Mouse (Mus musculus): ENCODE results near the gene Dctn5. TPM values are rescaled to one million over a fixed set of nuclear protein-coding genes. Genes with fewer than 3 reads are reported as not detected.

Gene Dctn5
- total RNA-seq, 2 experiments from 2014 or later = 62.6 to 72.8 TPM

DNA sequence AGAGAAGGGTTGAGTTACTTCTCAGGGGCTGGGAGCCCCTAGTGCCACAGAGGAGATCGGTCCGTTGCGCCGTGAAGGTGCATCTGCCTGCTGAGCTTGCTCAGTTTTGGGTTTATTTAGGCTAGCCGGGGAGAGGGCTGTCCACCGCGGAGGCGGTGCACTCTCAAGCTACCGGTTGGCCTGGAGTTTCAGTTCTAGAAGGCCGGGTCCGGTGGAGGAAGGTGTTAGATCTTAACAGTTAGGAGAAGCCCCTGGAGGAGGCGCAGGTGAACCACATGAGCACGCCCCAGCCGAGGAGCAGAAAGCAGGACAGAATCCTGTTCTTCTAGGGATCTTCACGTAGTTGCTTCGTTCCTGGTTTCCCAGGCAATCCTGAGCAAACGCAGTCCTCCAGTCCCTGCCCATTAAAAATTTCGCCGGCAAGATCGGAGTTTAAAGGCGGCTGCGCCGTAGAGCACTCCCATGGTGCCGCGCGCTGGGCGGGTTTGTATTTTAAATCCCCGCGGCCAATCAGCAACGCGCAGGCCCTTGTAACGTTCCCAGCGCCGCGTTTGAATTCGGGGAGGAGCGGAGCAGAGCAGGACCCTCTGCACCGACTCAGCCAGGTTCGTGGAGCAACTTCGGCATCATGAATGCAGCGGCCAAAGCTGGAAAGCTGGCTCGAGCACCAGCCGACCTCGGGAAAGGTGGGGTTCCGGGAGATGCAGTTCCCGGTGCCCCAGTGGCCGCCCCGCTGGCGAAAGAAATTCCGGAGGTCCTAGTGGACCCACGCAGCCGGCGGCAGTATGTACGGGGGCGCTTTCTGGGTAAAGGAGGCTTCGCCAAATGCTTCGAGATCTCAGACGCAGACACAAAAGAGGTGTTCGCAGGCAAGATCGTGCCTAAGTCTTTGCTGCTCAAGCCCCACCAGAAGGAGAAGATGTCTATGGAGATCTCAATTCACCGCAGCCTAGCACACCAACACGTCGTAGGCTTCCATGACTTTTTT lies 26.4 kb downstream of the Dctn5 start, which contains the start of gene Plk1:
Gene Plk1, plus strand, starts transcription at position 525 of the 988 bp plus-strand sequence.
- ATAC-seq (replicated peaks; ENCODE audit: poor library complexity, severe bottlenecking) = peak; percentile 85

- no peak for ATAC-seq (replicated peaks; ENCODE audit: poor library complexity, severe bottlenecking)
Observed at GRCm38 (mm10) chr7:122160037-122160436, 27.2 kb downstream of the Dctn5 start.

DNA sequence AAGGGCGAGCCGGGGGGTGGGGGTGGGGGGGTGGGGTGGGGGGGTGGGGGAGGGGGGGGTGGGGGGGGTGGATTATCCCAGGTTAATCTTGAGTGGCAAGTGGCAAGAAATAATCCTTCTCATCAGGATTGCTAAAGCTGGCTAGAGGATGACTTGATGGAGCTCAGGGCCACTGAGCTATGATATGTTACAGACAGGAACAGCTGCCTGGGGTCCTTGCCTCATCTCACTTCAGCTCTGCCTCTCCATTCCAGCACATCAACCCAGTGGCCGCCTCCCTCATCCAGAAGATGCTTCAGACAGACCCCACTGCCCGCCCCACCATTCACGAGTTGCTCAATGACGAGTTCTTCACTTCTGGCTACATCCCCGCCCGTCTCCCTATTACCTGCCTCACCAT lies 30.9 kb downstream of the Dctn5 start:
- no peak for ATAC-seq (replicated peaks; ENCODE audit: poor library complexity, severe bottlenecking)

- no peak for ATAC-seq (replicated peaks; ENCODE audit: poor library complexity, severe bottlenecking)
Observed at GRCm38 (mm10) chr7:122167203-122167602, 34.4 kb downstream of the Dctn5 start.

DNA sequence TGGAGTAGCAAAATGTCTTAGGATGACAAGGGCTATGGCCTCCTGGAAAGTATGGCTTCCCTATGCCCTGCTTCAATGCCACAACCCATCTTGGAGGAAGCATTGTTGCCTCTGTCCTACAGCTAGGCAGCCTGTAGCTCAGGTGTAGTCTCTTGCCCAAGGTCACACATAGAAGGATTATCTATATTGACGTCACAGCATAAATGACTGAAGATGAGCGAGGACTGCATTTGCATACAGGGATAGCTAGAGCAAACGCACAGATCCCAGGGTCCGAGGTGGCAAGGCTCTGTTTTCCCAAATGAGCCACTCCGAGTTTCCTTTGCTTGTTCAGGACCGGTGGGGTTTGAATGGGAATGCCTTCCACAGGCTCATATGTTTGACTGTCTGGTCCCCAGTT lies 37.9 kb downstream of the Dctn5 start:
- no peak for ATAC-seq (replicated peaks; ENCODE audit: poor library complexity, severe bottlenecking)

- ATAC-seq (replicated peaks; ENCODE audit: poor library complexity, severe bottlenecking) = peak; percentile 69
Observed at GRCm38 (mm10) chr7:122171613-122172012, 38.8 kb downstream of the Dctn5 start.

DNA sequence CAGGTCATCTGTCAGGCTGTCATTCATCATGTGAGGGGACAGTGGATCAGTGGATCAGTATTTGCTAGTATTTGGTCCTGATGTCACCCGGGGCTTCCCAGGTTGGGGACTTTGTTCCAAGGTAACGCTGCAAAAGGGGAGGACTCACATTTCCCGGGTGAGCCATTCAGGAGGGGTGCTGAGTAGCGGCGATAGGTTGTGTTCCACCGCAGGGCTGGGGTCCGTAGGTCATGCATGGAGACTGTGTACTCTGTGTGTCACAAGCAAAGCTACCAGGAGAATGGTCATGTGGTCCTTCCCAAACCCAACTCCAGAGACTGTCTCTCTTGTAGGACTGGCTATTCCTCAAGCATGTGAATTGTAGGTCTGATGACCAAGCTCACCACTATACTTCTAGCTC lies 47.9 kb downstream of the Dctn5 start:
- no peak for ATAC-seq (replicated peaks; ENCODE audit: poor library complexity, severe bottlenecking)

DNA sequence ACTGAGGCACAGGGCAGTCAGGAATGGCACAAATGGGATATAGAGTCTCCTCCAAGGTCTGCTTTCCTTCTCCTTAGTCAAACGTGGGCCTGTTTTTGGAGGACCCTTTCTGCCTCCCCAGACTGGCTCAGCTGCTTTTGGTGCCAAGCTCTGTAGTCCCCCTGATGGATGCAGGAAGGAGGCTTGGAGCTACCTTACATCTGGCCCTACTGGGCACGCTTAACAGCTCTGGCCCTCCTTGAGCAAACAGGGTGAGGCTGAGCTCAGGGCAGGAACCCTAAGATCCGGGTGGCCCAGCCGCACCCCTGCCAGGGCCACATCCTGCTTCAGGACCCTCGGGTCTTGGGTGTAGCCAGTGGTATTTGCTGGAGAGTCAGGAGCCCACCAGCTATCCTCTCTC lies 51.7 kb downstream of the Dctn5 start:
- no peak for ATAC-seq (replicated peaks; ENCODE audit: poor library complexity, severe bottlenecking)

GRCm38 (mm10) chr7:122186043-122186442 lies 53.2 kb downstream of the Dctn5 start, which contains the start of gene Ern2:
Gene Ern2 (minus strand): TSS chr7:122186207.
- no peak for ATAC-seq (replicated peaks; ENCODE audit: poor library complexity, severe bottlenecking)

DNA sequence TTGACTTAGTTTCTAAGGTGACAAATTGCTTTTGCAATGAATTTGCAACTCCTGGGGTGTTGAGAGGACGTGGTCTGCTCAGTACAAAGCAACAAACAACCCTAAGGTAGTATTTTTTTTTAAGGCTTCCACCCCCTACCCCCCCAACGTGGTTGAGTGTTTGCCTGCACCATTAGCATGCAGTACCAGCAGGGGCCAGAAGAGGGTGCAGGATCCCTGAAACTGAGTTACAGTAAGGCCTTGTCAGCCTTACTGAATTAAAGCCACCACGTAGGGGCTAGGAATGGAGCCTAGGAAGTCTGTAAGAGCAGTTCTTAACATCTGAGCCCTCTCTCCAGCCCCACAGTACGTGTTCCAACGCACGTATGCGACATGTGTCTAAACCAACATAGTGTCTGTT lies 56.6 kb downstream of the Dctn5 start:
- ATAC-seq (replicated peaks; ENCODE audit: poor library complexity, severe bottlenecking) = peak; percentile 91

DNA sequence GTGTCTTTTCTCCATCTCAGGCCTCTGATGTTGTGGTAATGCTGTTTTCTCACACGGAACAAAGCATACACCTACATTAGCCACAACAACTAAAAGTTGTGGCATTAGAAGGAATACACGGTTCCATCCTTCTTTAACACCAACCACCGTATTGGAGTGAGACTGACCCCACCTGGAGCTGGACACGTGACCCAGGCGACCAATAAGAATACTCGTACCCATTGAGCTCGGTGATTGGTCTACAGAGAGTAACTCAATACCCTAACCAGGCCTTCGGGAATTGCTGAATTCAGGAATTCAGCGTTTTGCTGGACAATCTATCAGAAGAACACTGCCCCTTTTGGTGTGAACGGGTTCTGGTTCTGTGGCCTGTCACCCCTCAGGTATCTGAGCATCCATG lies 58.3 kb downstream of the Dctn5 start:
- no peak for ATAC-seq (replicated peaks; ENCODE audit: poor library complexity, severe bottlenecking)

DNA sequence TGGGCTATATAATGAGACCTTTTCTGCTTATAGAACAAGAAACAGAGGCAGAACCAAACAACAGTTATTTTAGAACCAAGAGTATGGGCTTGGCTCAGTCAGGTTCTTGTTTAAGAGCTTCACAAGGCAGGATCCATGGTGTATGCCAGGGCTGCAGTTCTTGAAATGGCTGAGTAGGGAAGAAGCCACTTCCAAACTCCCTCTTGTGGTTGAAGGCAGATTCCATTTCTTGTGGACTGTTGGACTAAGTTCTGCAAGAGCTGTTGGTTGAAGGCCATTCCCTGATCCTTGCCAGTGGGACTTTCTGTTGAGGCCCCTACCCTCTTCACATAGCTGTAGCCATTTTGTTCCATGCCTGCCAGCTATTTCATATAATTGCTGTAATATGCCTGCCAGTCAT lies 61.1 kb downstream of the Dctn5 start:
- no peak for ATAC-seq (replicated peaks; ENCODE audit: poor library complexity, severe bottlenecking)

DNA sequence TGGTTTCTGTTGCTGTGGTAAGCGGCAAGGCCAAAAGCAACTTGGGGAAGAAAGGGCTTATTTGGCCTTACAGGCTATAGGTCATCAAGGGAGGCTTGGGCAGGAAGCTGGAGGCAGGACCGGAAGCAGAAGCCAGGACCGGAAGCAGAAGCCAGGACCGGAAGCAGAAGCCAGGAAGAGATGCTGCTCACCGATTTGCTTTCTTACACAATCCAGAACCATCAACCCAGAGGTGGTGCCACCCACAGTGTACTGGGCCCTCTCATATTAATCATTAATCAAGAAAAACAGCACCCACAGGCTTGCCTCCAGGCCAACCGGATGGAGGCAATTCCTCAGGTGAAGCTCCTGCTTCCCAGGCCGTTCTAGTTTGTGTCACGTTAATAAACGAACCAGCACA lies 63.9 kb downstream of the Dctn5 start:
- peak; percentile 57 for ATAC-seq (replicated peaks; ENCODE audit: poor library complexity, severe bottlenecking)

- peak; percentile 83 for ATAC-seq (replicated peaks; ENCODE audit: poor library complexity, severe bottlenecking)
Observed at GRCm38 (mm10) chr7:122197306-122197705, 64.5 kb downstream of the Dctn5 start.

Other genes starting within 250 kb of the Dctn5 start
- gene Cog7, start 151.3 kb upstream of the Dctn5 start, total RNA-seq (2014; fragmentation: Nextera tagmentation) = 18.0 and 24.0 TPM in 2 replicates
- 16.9 and 20.0 TPM in 2 replicates for gene Cog7, start 151.3 kb upstream of the Dctn5 start, total RNA-seq (2017)
- 22.6 and 24.3 TPM in 2 replicates for gene Gga2, start 111.8 kb upstream of the Dctn5 start, total RNA-seq (2014; fragmentation: Nextera tagmentation)
- gene Gga2, start 111.8 kb upstream of the Dctn5 start, total RNA-seq (2017) = 19.2 and 21.0 TPM in 2 replicates
- gene Ubfd1, start 65.9 kb upstream of the Dctn5 start, total RNA-seq (2014; fragmentation: Nextera tagmentation) = 40.0 and 41.5 TPM in 2 replicates
- gene Ubfd1, start 65.9 kb upstream of the Dctn5 start, total RNA-seq (2017) = 35.7 and 36.5 TPM in 2 replicates
- gene Ears2, start 65.8 kb upstream of the Dctn5 start, total RNA-seq (2014; fragmentation: Nextera tagmentation) = 7.0 and 12.1 TPM in 2 replicates
- 5.8 and 7.2 TPM in 2 replicates for gene Ears2, start 65.8 kb upstream of the Dctn5 start, total RNA-seq (2017)
- gene Ndufab1, start 31.2 kb upstream of the Dctn5 start, total RNA-seq (2014; fragmentation: Nextera tagmentation) = 218 and 319 TPM in 2 replicates
- gene Ndufab1, start 31.2 kb upstream of the Dctn5 start, total RNA-seq (2017) = 102 and 116 TPM in 2 replicates
- 40.6 and 41.8 TPM in 2 replicates for gene Palb2, start 56 bp upstream of the Dctn5 start, total RNA-seq (2014; fragmentation: Nextera tagmentation)
- gene Palb2, start 56 bp upstream of the Dctn5 start, total RNA-seq (2017) = 20.4 and 26.4 TPM in 2 replicates
- 13.4 and 25.5 TPM in 2 replicates for gene Plk1, start 26.4 kb downstream of the Dctn5 start, total RNA-seq (2014; fragmentation: Nextera tagmentation)
- 31.7 and 34.6 TPM in 2 replicates for gene Plk1, start 26.4 kb downstream of the Dctn5 start, total RNA-seq (2017)
- gene Ern2, start 53.2 kb downstream of the Dctn5 start, total RNA-seq (2014; fragmentation: Nextera tagmentation) = not detected in 2 replicates
- not detected in 2 replicates for gene Ern2, start 53.2 kb downstream of the Dctn5 start, total RNA-seq (2017)
- gene Chp2, start 86.5 kb downstream of the Dctn5 start, total RNA-seq (2014; fragmentation: Nextera tagmentation) = 1.7 TPM in 1 of 2 replicates, not detected in the other
- gene Chp2, start 86.5 kb downstream of the Dctn5 start, total RNA-seq (2017) = not detected in 2 replicates
- gene Prkcb, start 155.7 kb downstream of the Dctn5 start, total RNA-seq (2014; fragmentation: Nextera tagmentation) = 22.6 and 25.8 TPM in 2 replicates
- gene Prkcb, start 155.7 kb downstream of the Dctn5 start, total RNA-seq (2017) = 21.4 and 27.1 TPM in 2 replicates

Measured in granulocyte monocyte progenitor cell, adult 5-6 weeks (primary cell).